Mouse (Mus musculus) lung, postnatal 0 days (tissue): ENCODE measurements around the gene Csrnp3.

Experiments
- CTCF ChIP-seq: IDR thresholded peaks from 2 replicates; pipeline ENCODE4 v1.5.1; 2016; ENCODE audit warnings: antibody characterized with exemption, mild to moderate bottlenecking
- EP300 ChIP-seq: IDR thresholded peaks from 2 replicates; pipeline ENCODE4 v1.6.1; 2016; ENCODE audit warnings: antibody characterized with exemption, mild to moderate bottlenecking, control low read depth

DNA sequence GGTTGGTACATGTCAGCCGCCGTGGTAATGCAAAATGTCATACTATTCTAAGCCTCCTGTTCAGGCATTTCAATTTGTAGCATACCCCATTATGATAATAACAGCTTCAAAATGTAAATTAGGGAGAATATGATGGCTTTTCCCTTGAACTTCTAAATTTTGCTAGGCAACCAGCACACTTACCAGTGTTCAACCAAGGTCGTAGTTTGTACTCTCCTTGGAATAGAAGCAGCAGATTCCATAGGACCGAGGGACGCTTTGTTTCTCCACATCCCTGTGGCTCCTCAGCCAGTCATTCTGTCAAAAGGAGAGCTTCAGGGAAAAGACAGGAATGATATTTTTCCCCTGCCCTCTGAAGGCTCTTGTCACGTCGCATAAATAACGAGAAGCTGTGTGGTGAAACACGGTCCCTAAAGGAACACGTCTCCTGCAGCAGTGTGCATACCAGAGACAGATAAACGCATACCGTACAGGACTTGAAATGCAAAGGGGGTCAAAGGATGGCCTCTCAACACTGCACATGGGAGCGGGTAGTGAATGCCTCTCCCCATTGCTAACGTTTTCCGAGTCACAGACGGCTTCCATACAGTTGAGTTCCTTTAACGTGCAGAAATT is 108.3 kb downstream of the Csrnp3 start:
- no peak for TF ChIP-seq CTCF
- no peak for TF ChIP-seq EP300
